Mouse (Mus musculus): ENCODE results near the gene Otor.
A peak's percentile ranks its signal among the peaks of the same experiment; 100 is the strongest.

The Otor gene

GRCm38 (mm10) chr2:143078198-143078851, at the start of gene Otor:
TSS of gene Otor (plus strand) at chr2:143078473.
- no peak for DNase-seq (ENCODE audit: low spot score in 2 of 2)

- no peak for DNase-seq (ENCODE audit: low spot score in 2 of 2)
Measured at GRCm38 (mm10) chr2:143031283-143031682, 47.0 kb upstream of the Otor start.

GRCm38 (mm10) chr2:143032378-143033255, 45.7 kb upstream of the Otor start:
- no peak for DNase-seq (ENCODE audit: low spot score in 2 of 2)

GRCm38 (mm10) chr2:143034350-143035085, 43.8 kb upstream of the Otor start:
- no peak for DNase-seq (ENCODE audit: low spot score in 2 of 2)

GRCm38 (mm10) chr2:143035086-143035593, 43.1 kb upstream of the Otor start:
- DNase-seq (ENCODE audit: low spot score in 2 of 2) = no peak

- no peak for DNase-seq (ENCODE audit: low spot score in 2 of 2)
Measured at GRCm38 (mm10) chr2:143041596-143041995, 36.7 kb upstream of the Otor start.

GRCm38 (mm10) chr2:143055251-143055650, 23.0 kb upstream of the Otor start:
- DNase-seq (ENCODE audit: low spot score in 2 of 2) = no peak

- DNase-seq (ENCODE audit: low spot score in 2 of 2) = no peak
Measured at GRCm38 (mm10) chr2:143056736-143057135, 21.5 kb upstream of the Otor start.

GRCm38 (mm10) chr2:143062432-143062811, 15.9 kb upstream of the Otor start:
- no peak for DNase-seq (ENCODE audit: low spot score in 2 of 2)

- DNase-seq (ENCODE audit: low spot score in 2 of 2) = peak; percentile 71 to 79
Measured at GRCm38 (mm10) chr2:143062812-143063792, 15.2 kb upstream of the Otor start, which contains the start of gene Snrpb2. TSS of gene Snrpb2 (plus strand) at chr2:143063039.

- DNase-seq (ENCODE audit: low spot score in 2 of 2) = no peak
Measured at GRCm38 (mm10) chr2:143065914-143066313, 12.4 kb upstream of the Otor start.

GRCm38 (mm10) chr2:143081693-143082092, 3.4 kb downstream of the Otor start:
- DNase-seq (ENCODE audit: low spot score in 2 of 2) = no peak

- no peak for DNase-seq (ENCODE audit: low spot score in 2 of 2)
Measured at GRCm38 (mm10) chr2:143084852-143085397, 6.7 kb downstream of the Otor start.

GRCm38 (mm10) chr2:143089866-143090265, 11.6 kb downstream of the Otor start:
- DNase-seq (ENCODE audit: low spot score in 2 of 2) = no peak

GRCm38 (mm10) chr2:143093726-143094125, 15.5 kb downstream of the Otor start:
- DNase-seq (ENCODE audit: low spot score in 2 of 2) = peak; percentile 81 to 84

- no peak for DNase-seq (ENCODE audit: low spot score in 2 of 2)
Measured at GRCm38 (mm10) chr2:143094761-143095160, 16.5 kb downstream of the Otor start.

GRCm38 (mm10) chr2:143097170-143097569, 18.9 kb downstream of the Otor start:
- no peak for DNase-seq (ENCODE audit: low spot score in 2 of 2)

GRCm38 (mm10) chr2:143113859-143114258, 35.6 kb downstream of the Otor start:
- no peak for DNase-seq (ENCODE audit: low spot score in 2 of 2)

GRCm38 (mm10) chr2:143114716-143115115, 36.4 kb downstream of the Otor start:
- no peak for DNase-seq (ENCODE audit: low spot score in 2 of 2)

- DNase-seq (ENCODE audit: low spot score in 2 of 2) = peak in 1 of 2 experiments; percentile 49
Measured at GRCm38 (mm10) chr2:143117453-143117852, 39.2 kb downstream of the Otor start.
